Mouse (Mus musculus) heart, adult 2 months (tissue): ENCODE results near the gene Lpcat3. TPM values are rescaled to one million over a fixed set of nuclear protein-coding genes. Genes with fewer than 3 reads are reported as not detected.

ENCODE experiments used
- DNase-seq, 2 experiments: peaks; one replicate each; pipeline ENCODE4 v3.0.0; 2021
- H3K27ac ChIP-seq: fragments of 200-600 bp; 2 replicates; pipeline ENCODE4 v1.8.1; 2022
- H3K27me3 ChIP-seq: fragments of 200-500 bp; 2 replicates; pipeline ENCODE4 v1.6.1; 2012; ENCODE audit warnings: mild to moderate bottlenecking, low read length, inconsistent platforms, mixed read lengths; ENCODE audit not compliant: control insufficient read depth, insufficient read depth
- H3K36me3 ChIP-seq: fragments of 200-500 bp; 2 replicates; pipeline ENCODE4 v1.6.1; 2012; ENCODE audit warnings: low read length, inconsistent platforms; ENCODE audit not compliant: control insufficient read depth, insufficient read depth
- H3K4me1 ChIP-seq: fragments of 200-500 bp; 2 replicates; pipeline ENCODE4 v1.6.1; 2011; ENCODE audit warnings: low read length; ENCODE audit not compliant: control insufficient read depth, insufficient read depth
- H3K4me3 ChIP-seq: fragments of 200-600 bp; 2 replicates; pipeline ENCODE4 v1.8.1; 2022
- H3K79me2 ChIP-seq: fragments of 200-500 bp; replicated peaks from 2 replicates; pipeline ENCODE4 v1.6.1; 2012; ENCODE audit warnings: mild to moderate bottlenecking, inconsistent platforms, low read length, moderate library complexity, mixed read lengths; ENCODE audit not compliant: control insufficient read depth, insufficient read depth
- H3K9ac ChIP-seq: fragments of 200-500 bp; 2 replicates; pipeline ENCODE4 v1.6.1; 2012; ENCODE audit warnings: low read depth, mild to moderate bottlenecking, control low read depth, inconsistent platforms, low read length, mixed read lengths
- CTCF ChIP-seq: fragments of 200-600 bp; IDR thresholded peaks from 2 replicates; pipeline ENCODE4 v1.8.1; 2022; ENCODE audit warnings: antibody characterized with exemption, mild to moderate bottlenecking, moderate library complexity
- EP300 ChIP-seq: fragments of 200-500 bp; IDR thresholded peaks from 2 replicates; pipeline ENCODE4 v1.6.1; 2011; ENCODE audit warnings: low read depth, low read length, control low read depth; ENCODE audit not compliant: insufficient read depth
- POLR2A ChIP-seq: fragments of 200-500 bp; IDR thresholded peaks from 2 replicates; pipeline ENCODE4 v1.6.1; 2011; ENCODE audit warnings: mild to moderate bottlenecking, low read depth, low read length, control low read depth; ENCODE audit not compliant: insufficient read depth
- WGBS: fragments of 180-500 bp; shearing (Covaris S2); methylation state at CpG from one replicate; pipeline ENCODE4 v1.1.7; 2018; 5-methylcytosine and 5-hydroxymethylcytosine counted together
- intact Hi-C: fragments of 180-260 bp; cut with DNase I; formaldehyde crosslinking; loops from one replicate; pipeline ENCODE4 v1.15.1; 2025
- polyA plus RNA-seq: library from polyadenylated mRNA; depleted of rRNA; stranded (reverse); fragments of >200 nt; gene quantifications from 2 replicates; pipeline ENCODE4 v1.2.3, GENCODE M21; 2012
- total RNA-seq, 2 experiments: library from RNA; stranded (reverse); gene quantifications; 2 replicates each; pipeline ENCODE4 v1.2.3; 2021

The Lpcat3 gene
- total and polyA plus RNA-seq, 3 experiments = 34.9 to 73.4 (median 40.5) TPM

GRCm38 (mm10) chr6:124663424-124663795 lies 583 bp downstream of the Lpcat3 start:
- TF ChIP-seq POLR2A (no peak), EP300 (0 out of 2 replicates have a peak, but pooled peaks have one; percentile 15), CTCF (no peak)
- no peaks in the 10 kb centered on the region for H3K4me1 ChIP-seq
- no peak for DNase-seq
- peak overlapping the region; percentile 77 for H3K9ac ChIP-seq
- intact Hi-C loops = loop anchor here (1.0 to 2.0 kb wide), 2 partner anchors 49 to 77 kb away; partner anchors contain the start of genes Emg1, Grcc10 and Phb2
- H3K27ac ChIP-seq = peak overlapping the region; percentile 94
- H3K4me3 ChIP-seq = peak overlapping the region; percentile 91
- 13% methylated on average over 13 of the region's 13 CpGs for WGBS
- H3K27me3 ChIP-seq = no peaks in the 10 kb centered on the region
- no peaks in the 10 kb centered on the region for H3K36me3 ChIP-seq
- no peaks in the 10 kb centered on the region for H3K79me2 ChIP-seq

- H3K4me3 ChIP-seq = no peak overlapping the region
Measured at GRCm38 (mm10) chr6:124664256-124664655, 1.4 kb downstream of the Lpcat3 start.

GRCm38 (mm10) chr6:124665011-124665410 lies 2.2 kb downstream of the Lpcat3 start:
- H3K27me3 ChIP-seq = no peaks in the 10 kb centered on the region
- no peak for DNase-seq
- no peaks in the 10 kb centered on the region for H3K79me2 ChIP-seq
- intact Hi-C loops = no loop called here
- no peaks in the 10 kb centered on the region for H3K4me1 ChIP-seq
- WGBS = 90% methylated on average over 10 of the region's 10 CpGs
- H3K27ac ChIP-seq = no peak overlapping the region
- H3K9ac ChIP-seq = no peak overlapping the region
- no peak overlapping the region for H3K4me3 ChIP-seq
- TF ChIP-seq EP300 (no peak), CTCF (no peak), POLR2A (no peak)
- H3K36me3 ChIP-seq = no peaks in the 10 kb centered on the region

More at GRCm38 (mm10) chr6:124664256-124664655, 1.4 kb downstream of the Lpcat3 start:
- H3K9ac ChIP-seq = no peak overlapping the region
- intact Hi-C loops = no loop called here
- no peak overlapping the region for H3K27ac ChIP-seq
- no peaks in the 10 kb centered on the region for H3K4me1 ChIP-seq
- no peaks in the 10 kb centered on the region for H3K36me3 ChIP-seq
- WGBS = 81% methylated on average over 7 of the region's 7 CpGs
- DNase-seq = no peak
- H3K79me2 ChIP-seq = no peaks in the 10 kb centered on the region
- H3K27me3 ChIP-seq = no peaks in the 10 kb centered on the region
- TF ChIP-seq CTCF = no peak
- TF ChIP-seq EP300 = no peak
- no peak for TF ChIP-seq POLR2A

- intact Hi-C loops = no loop called here
- 81% methylated on average over 11 of the region's 11 CpGs for WGBS
Measured at GRCm38 (mm10) chr6:124669234-124669859, 6.5 kb downstream of the Lpcat3 start.

GRCm38 (mm10) chr6:124670281-124670900 lies 7.6 kb downstream of the Lpcat3 start:
- no peak overlapping the region for H3K9ac ChIP-seq
- WGBS = 92% methylated on average over 7 of the region's 7 CpGs
- no peaks in the 10 kb centered on the region for H3K27me3 ChIP-seq
- no peak overlapping the region for H3K27ac ChIP-seq
- no peak overlapping the region for H3K4me3 ChIP-seq
- TF ChIP-seq EP300 (no peak), POLR2A (no peak), CTCF (no peak)
- DNase-seq = no peak
- no peaks in the 10 kb centered on the region for H3K36me3 ChIP-seq
- H3K4me1 ChIP-seq = peaks cover 1% of the 10 kb centered on the region; the same call in 1 of the 2 replicates
- intact Hi-C loops = no loop called here
- H3K79me2 ChIP-seq = no peaks in the 10 kb centered on the region; the same call in 1 of the 2 replicates

More at GRCm38 (mm10) chr6:124669234-124669859, 6.5 kb downstream of the Lpcat3 start:
- H3K27ac ChIP-seq = no peak overlapping the region
- no peaks in the 10 kb centered on the region; the same call in 1 of the 2 replicates for H3K79me2 ChIP-seq
- no peak for TF ChIP-seq CTCF
- no peak for TF ChIP-seq EP300
- no peak for TF ChIP-seq POLR2A
- DNase-seq = no peak
- H3K9ac ChIP-seq = no peak overlapping the region
- no peak overlapping the region for H3K4me3 ChIP-seq
- H3K27me3 ChIP-seq = no peaks in the 10 kb centered on the region
- H3K4me1 ChIP-seq = peaks cover 1% of the 10 kb centered on the region; the same call in 1 of the 2 replicates
- no peaks in the 10 kb centered on the region for H3K36me3 ChIP-seq

GRCm38 (mm10) chr6:124672100-124672499 lies 9.3 kb downstream of the Lpcat3 start:
- no peak for DNase-seq
- no peak overlapping the region for H3K27ac ChIP-seq
- intact Hi-C loops = no loop called here
- no peaks in the 10 kb centered on the region for H3K36me3 ChIP-seq
- H3K4me3 ChIP-seq = no peak overlapping the region
- H3K79me2 ChIP-seq = no peaks in the 10 kb centered on the region; the same call in 1 of the 2 replicates
- no peaks in the 10 kb centered on the region for H3K27me3 ChIP-seq
- peaks cover 1% of the 10 kb centered on the region; the same call in 1 of the 2 replicates for H3K4me1 ChIP-seq
- H3K9ac ChIP-seq = no peak overlapping the region
- TF ChIP-seq POLR2A = no peak
- TF ChIP-seq CTCF = no peak
- TF ChIP-seq EP300 = no peak
- WGBS = 48% methylated on average over 6 of the region's 6 CpGs
